Mouse (Mus musculus): Measurements from ENCODE around the gene Rbfox2. TPM values are rescaled to one million over a fixed set of nuclear protein-coding genes. Genes with fewer than 3 reads are reported as not detected.
"Not testable (repeated sequence)": the region's sequence is repeated elsewhere in the genome, so short reads cannot be mapped to it uniquely, and the experiment has no call there.

The Rbfox2 gene
- total and polyA plus RNA-seq, 3 experiments: 2.1 to 6.5 (median 2.3) TPM

- no peaks in the 10 kb centered on the region for H3K36me3 ChIP-seq (replicated peaks)
- no peaks in the 10 kb centered on the region for H3K4me1 ChIP-seq (ENCODE audit: insufficient read depth, low read depth, low read length)
- TF ChIP-seq CTCF (IDR thresholded peaks at IDR 0.05; ENCODE audit: low read depth, low read length) (no peak), GATA2 (IDR thresholded peaks at IDR 0.05; ENCODE audit: borderline replicate concordance, low read depth, low read length) (no peak), POLR2AphosphoS5 (IDR thresholded peaks at IDR 0.05; ENCODE audit: insufficient replicate concordance, low read depth, low read length) (no peak), GATA1 (IDR thresholded peaks at IDR 0.05; ENCODE audit: borderline replicate concordance, low read length) (no peak), TAL1 (conservative IDR thresholded peaks at IDR 0.05; ENCODE audit: low read depth, low read length) (no peak)
- H3K9me3 ChIP-seq (replicated peaks): no peaks in the 10 kb centered on the region
- DNase-seq (ENCODE audit: low spot score) (no peak), ATAC-seq (ENCODE audit: extremely low read depth, insufficient number of reproducible peaks, low FRiP score, poor library complexity, severe bottlenecking) (no peak)
- H3K4me3 ChIP-seq (ENCODE audit: low read depth, low read length): no peak overlapping the region
- peaks cover 23% of the 10 kb centered on the region for H3K27me3 ChIP-seq (ENCODE audit: insufficient read depth, low read length)
Measured at GRCm38 (mm10) chr15:77068439-77068861, 238.4 kb downstream of the Rbfox2 start.

- Histone ChIP-seq H3K36me3 (replicated peaks) (no peaks in the 10 kb centered on the region), H3K4me1 (ENCODE audit: insufficient read depth, low read depth, low read length) (no peaks in the 10 kb centered on the region), H3K27me3 (ENCODE audit: insufficient read depth, low read length) (peaks cover 18% of the 10 kb centered on the region), H3K9me3 (replicated peaks) (no peaks in the 10 kb centered on the region), H3K4me3 (ENCODE audit: low read depth, low read length) (no peak overlapping the region)
- no peak for TF ChIP-seq TAL1 (conservative IDR thresholded peaks at IDR 0.05; ENCODE audit: low read depth, low read length)
- TF ChIP-seq POLR2AphosphoS5 (IDR thresholded peaks at IDR 0.05; ENCODE audit: insufficient replicate concordance, low read depth, low read length): no peak
- no peak for TF ChIP-seq CTCF (IDR thresholded peaks at IDR 0.05; ENCODE audit: low read depth, low read length)
- TF ChIP-seq GATA1 (IDR thresholded peaks at IDR 0.05; ENCODE audit: borderline replicate concordance, low read length): no peak
- no peak for TF ChIP-seq GATA2 (IDR thresholded peaks at IDR 0.05; ENCODE audit: borderline replicate concordance, low read depth, low read length)
- ATAC-seq (ENCODE audit: extremely low read depth, insufficient number of reproducible peaks, low FRiP score, poor library complexity, severe bottlenecking) (no peak), DNase-seq (ENCODE audit: low spot score) (no peak)
Measured at GRCm38 (mm10) chr15:77066233-77066632, 240.6 kb downstream of the Rbfox2 start.

- DNase-seq (ENCODE audit: low spot score) (no peak), ATAC-seq (ENCODE audit: extremely low read depth, insufficient number of reproducible peaks, low FRiP score, poor library complexity, severe bottlenecking) (no peak)
- Histone ChIP-seq H3K36me3 (replicated peaks) (no peaks in the 10 kb centered on the region), H3K27me3 (ENCODE audit: insufficient read depth, low read length) (peaks cover 13% of the 10 kb centered on the region), H3K9me3 (replicated peaks) (no peaks in the 10 kb centered on the region), H3K4me3 (ENCODE audit: low read depth, low read length) (no peak overlapping the region), H3K4me1 (ENCODE audit: insufficient read depth, low read depth, low read length) (no peaks in the 10 kb centered on the region)
- TF ChIP-seq CTCF (IDR thresholded peaks at IDR 0.05; ENCODE audit: low read depth, low read length) (no peak), GATA2 (IDR thresholded peaks at IDR 0.05; ENCODE audit: borderline replicate concordance, low read depth, low read length) (no peak), POLR2AphosphoS5 (IDR thresholded peaks at IDR 0.05; ENCODE audit: insufficient replicate concordance, low read depth, low read length) (no peak)
Measured at GRCm38 (mm10) chr15:77065259-77065852, 241.4 kb downstream of the Rbfox2 start.

GRCm38 (mm10) chr15:77062746-77063145, 244.1 kb downstream of the Rbfox2 start:
- Histone ChIP-seq H3K9me3 (replicated peaks) (no peaks in the 10 kb centered on the region), H3K27me3 (ENCODE audit: insufficient read depth, low read length) (peaks cover 4% of the 10 kb centered on the region; the same call in 1 of the 2 replicates), H3K4me3 (ENCODE audit: low read depth, low read length) (no peak overlapping the region), H3K36me3 (replicated peaks) (no peaks in the 10 kb centered on the region), H3K4me1 (ENCODE audit: insufficient read depth, low read depth, low read length) (no peaks in the 10 kb centered on the region)
- TF ChIP-seq POLR2AphosphoS5 (IDR thresholded peaks at IDR 0.05; ENCODE audit: insufficient replicate concordance, low read depth, low read length): no peak
- no peak for TF ChIP-seq GATA2 (IDR thresholded peaks at IDR 0.05; ENCODE audit: borderline replicate concordance, low read depth, low read length)
- no peak for TF ChIP-seq CTCF (IDR thresholded peaks at IDR 0.05; ENCODE audit: low read depth, low read length)
- TF ChIP-seq TAL1 (conservative IDR thresholded peaks at IDR 0.05; ENCODE audit: low read depth, low read length): no peak
- no peak for TF ChIP-seq GATA1 (IDR thresholded peaks at IDR 0.05; ENCODE audit: borderline replicate concordance, low read length)
- ATAC-seq (ENCODE audit: extremely low read depth, insufficient number of reproducible peaks, low FRiP score, poor library complexity, severe bottlenecking): no peak
- no peak for DNase-seq (ENCODE audit: low spot score)

GRCm38 (mm10) chr15:77059416-77059815, 247.4 kb downstream of the Rbfox2 start:
- H3K27me3 ChIP-seq (ENCODE audit: insufficient read depth, low read length); DNase-seq (ENCODE audit: low spot score); H3K9me3 ChIP-seq (replicated peaks); ATAC-seq (ENCODE audit: extremely low read depth, insufficient number of reproducible peaks, low FRiP score, poor library complexity, severe bottlenecking); H3K36me3 ChIP-seq (replicated peaks); H3K4me1 ChIP-seq (ENCODE audit: insufficient read depth, low read depth, low read length); H3K4me3 ChIP-seq (ENCODE audit: low read depth, low read length): not testable (repeated sequence)

GRCm38 (mm10) chr15:77058566-77058965, 248.2 kb downstream of the Rbfox2 start:
- no peak for ATAC-seq (ENCODE audit: extremely low read depth, insufficient number of reproducible peaks, low FRiP score, poor library complexity, severe bottlenecking)
- H3K36me3 ChIP-seq (replicated peaks): no peaks in the 10 kb centered on the region
- no peak for DNase-seq (ENCODE audit: low spot score)
- H3K9me3 ChIP-seq (replicated peaks): no peaks in the 10 kb centered on the region
- H3K27me3 ChIP-seq (ENCODE audit: insufficient read depth, low read length): peaks cover 9% of the 10 kb centered on the region; the same call in 1 of the 2 replicates
- H3K4me3 ChIP-seq (ENCODE audit: low read depth, low read length): no peak overlapping the region
- H3K4me1 ChIP-seq (ENCODE audit: insufficient read depth, low read depth, low read length): peaks cover 2% of the 10 kb centered on the region; the same call in 1 of the 2 replicates
- TF ChIP-seq GATA2 (IDR thresholded peaks at IDR 0.05; ENCODE audit: borderline replicate concordance, low read depth, low read length) (no peak), CTCF (IDR thresholded peaks at IDR 0.05; ENCODE audit: low read depth, low read length) (no peak), POLR2AphosphoS5 (IDR thresholded peaks at IDR 0.05; ENCODE audit: insufficient replicate concordance, low read depth, low read length) (no peak), GATA1 (IDR thresholded peaks at IDR 0.05; ENCODE audit: borderline replicate concordance, low read length) (no peak), TAL1 (conservative IDR thresholded peaks at IDR 0.05; ENCODE audit: low read depth, low read length) (no peak)

- Histone ChIP-seq H3K4me3 (ENCODE audit: low read depth, low read length) (no peak overlapping the region), H3K27me3 (ENCODE audit: insufficient read depth, low read length) (peaks cover 9% of the 10 kb centered on the region; the same call in 1 of the 2 replicates), H3K4me1 (ENCODE audit: insufficient read depth, low read depth, low read length) (peaks cover 10% of the 10 kb centered on the region), H3K9me3 (replicated peaks) (no peaks in the 10 kb centered on the region), H3K36me3 (replicated peaks) (no peaks in the 10 kb centered on the region)
- no peak for DNase-seq (ENCODE audit: low spot score)
- TF ChIP-seq TAL1 (conservative IDR thresholded peaks at IDR 0.05; ENCODE audit: low read depth, low read length) (no peak), GATA1 (IDR thresholded peaks at IDR 0.05; ENCODE audit: borderline replicate concordance, low read length) (no peak)
- no peak for ATAC-seq (ENCODE audit: extremely low read depth, insufficient number of reproducible peaks, low FRiP score, poor library complexity, severe bottlenecking)
Measured at GRCm38 (mm10) chr15:77056791-77057051, 250.1 kb downstream of the Rbfox2 start.

Data from G1E (cell line).